Mouse (Mus musculus): ENCODE data around the gene Cacna1h.

Cacna1h gene

GRCm38 (mm10) chr17:25433617-25434606 lies at the start of gene Cacna1h:
Gene Cacna1h (minus strand): TSS chr17:25433783.
- DNase-seq (ENCODE audit: low read depth, low spot score) = peak; percentile 64

GRCm38 (mm10) chr17:25482092-25482491 lies 48.5 kb upstream of the Cacna1h start:
- DNase-seq (ENCODE audit: low read depth, low spot score) = no peak

GRCm38 (mm10) chr17:25480820-25481219 lies 47.2 kb upstream of the Cacna1h start:
- DNase-seq (ENCODE audit: low read depth, low spot score) = no peak

- no peak for DNase-seq (ENCODE audit: low read depth, low spot score)
Measured at GRCm38 (mm10) chr17:25480152-25480551, 46.6 kb upstream of the Cacna1h start.

- peak; percentile 49 for DNase-seq (ENCODE audit: low read depth, low spot score)
Measured at GRCm38 (mm10) chr17:25475946-25476744, 42.6 kb upstream of the Cacna1h start.

- DNase-seq (ENCODE audit: low read depth, low spot score) = peak; percentile 61
Measured at GRCm38 (mm10) chr17:25474330-25475077, 40.9 kb upstream of the Cacna1h start.

GRCm38 (mm10) chr17:25472044-25472443 lies 38.5 kb upstream of the Cacna1h start:
- no peak for DNase-seq (ENCODE audit: low read depth, low spot score)

- DNase-seq (ENCODE audit: low read depth, low spot score) = no peak
Measured at GRCm38 (mm10) chr17:25471418-25471817, 37.8 kb upstream of the Cacna1h start.

GRCm38 (mm10) chr17:25469798-25470197 lies 36.2 kb upstream of the Cacna1h start:
- DNase-seq (ENCODE audit: low read depth, low spot score) = peak; percentile 73

GRCm38 (mm10) chr17:25468301-25468700 lies 34.7 kb upstream of the Cacna1h start:
- DNase-seq (ENCODE audit: low read depth, low spot score) = no peak

- no peak for DNase-seq (ENCODE audit: low read depth, low spot score)
Measured at GRCm38 (mm10) chr17:25467781-25468180, 34.2 kb upstream of the Cacna1h start.

GRCm38 (mm10) chr17:25466257-25466656 lies 32.7 kb upstream of the Cacna1h start:
- DNase-seq (ENCODE audit: low read depth, low spot score) = no peak

- DNase-seq (ENCODE audit: low read depth, low spot score) = no peak
Measured at GRCm38 (mm10) chr17:25464091-25464490, 30.5 kb upstream of the Cacna1h start.

GRCm38 (mm10) chr17:25463326-25463945 lies 29.9 kb upstream of the Cacna1h start:
- no peak for DNase-seq (ENCODE audit: low read depth, low spot score)

GRCm38 (mm10) chr17:25462236-25462875 lies 28.8 kb upstream of the Cacna1h start:
- no peak for DNase-seq (ENCODE audit: low read depth, low spot score)

- no peak for DNase-seq (ENCODE audit: low read depth, low spot score)
Measured at GRCm38 (mm10) chr17:25456540-25456939, 23.0 kb upstream of the Cacna1h start.

- DNase-seq (ENCODE audit: low read depth, low spot score) = no peak
Measured at GRCm38 (mm10) chr17:25454272-25454671, 20.7 kb upstream of the Cacna1h start, which contains the start of gene Tekt4. Gene Tekt4 (plus strand): TSS chr17:25454615.

- DNase-seq (ENCODE audit: low read depth, low spot score) = peak; percentile 93
Measured at GRCm38 (mm10) chr17:25452246-25452965, 18.8 kb upstream of the Cacna1h start.

- no peak for DNase-seq (ENCODE audit: low read depth, low spot score)
Measured at GRCm38 (mm10) chr17:25450329-25450728, 16.7 kb upstream of the Cacna1h start.

GRCm38 (mm10) chr17:25447865-25448264 lies 14.3 kb upstream of the Cacna1h start:
- DNase-seq (ENCODE audit: low read depth, low spot score) = no peak

All from retina, postnatal 7 days (tissue).